Mouse (Mus musculus) lung, postnatal 10 days (tissue): ENCODE measurements at regions not wholly inside any gene's neighbourhood (a gene's known extent, or its start where the extent isn't known, plus 50 kb on each side); places are given as distances from the start of the nearest gene placed in this dataset.

Experiments used
- DNase-seq: peaks from one replicate; pipeline ENCODE4 v3.0.0; 2021

DNA sequence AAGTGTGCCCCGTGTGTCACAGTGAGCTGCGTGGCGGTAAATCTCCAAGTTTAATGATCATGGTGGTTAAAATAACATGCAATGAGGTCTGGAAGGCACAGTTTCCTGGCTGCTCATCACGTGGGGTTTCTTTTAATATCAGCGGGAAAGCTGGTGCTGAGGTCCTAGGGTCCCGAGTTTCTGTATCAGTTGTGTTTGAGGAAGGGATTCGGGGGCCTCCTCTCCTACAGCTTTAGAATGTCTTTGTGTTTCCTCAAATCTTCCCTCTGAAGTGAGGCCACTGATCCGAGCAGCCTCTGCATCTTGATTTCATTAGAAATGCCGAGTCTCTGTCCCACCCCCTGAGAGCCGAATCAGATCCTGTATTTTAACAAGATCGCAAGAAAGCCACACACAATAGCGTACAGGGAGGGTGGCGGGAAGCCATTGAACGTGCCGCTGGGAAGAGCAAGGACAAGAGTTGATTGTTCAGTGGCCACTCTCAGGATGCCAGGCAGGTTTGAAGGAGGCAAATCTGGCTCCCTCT, 215.5 kb downstream of the Ppp4r2 start:
- no peak for DNase-seq

DNA sequence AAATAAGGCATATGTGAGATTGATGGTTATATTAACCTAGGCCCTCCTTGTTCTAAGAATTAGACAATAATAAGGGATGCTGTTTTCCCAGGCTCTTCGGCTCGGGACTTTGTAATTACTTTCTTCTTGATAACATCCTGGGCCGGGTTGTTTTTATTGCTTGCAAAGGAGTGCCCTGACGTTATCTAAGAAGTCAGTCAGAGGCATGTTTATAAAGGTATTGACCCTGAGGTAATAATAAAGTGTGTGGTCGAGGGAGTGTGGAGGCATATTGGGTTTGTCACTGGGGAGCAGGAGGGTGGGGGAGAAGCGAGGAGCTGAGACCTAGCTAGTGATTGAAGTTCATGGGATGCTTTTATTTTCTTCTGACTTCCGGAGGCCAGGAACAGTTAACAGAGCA, 221.5 kb downstream of the Ppp4r2 start:
- DNase-seq, result no peak

DNA sequence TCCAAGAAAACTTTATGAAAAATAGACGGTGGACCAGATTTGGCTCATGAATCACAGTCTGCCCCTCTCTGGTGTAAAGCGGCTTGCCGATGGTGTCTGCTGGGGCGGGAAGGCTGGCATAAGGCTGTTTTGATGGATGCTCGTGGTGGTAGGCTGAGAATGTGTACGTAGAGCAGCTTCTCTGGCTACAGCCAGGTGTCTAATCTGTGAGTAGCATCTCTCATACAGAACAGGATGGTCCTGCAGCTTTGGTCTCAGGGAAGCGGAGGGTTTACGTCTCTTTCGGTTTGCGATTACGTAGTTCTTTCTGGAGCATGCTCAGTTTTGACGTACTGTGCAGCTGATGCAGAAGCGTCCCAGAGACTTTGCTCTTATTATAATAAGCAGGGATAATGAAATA, 222.9 kb downstream of the Ppp4r2 start:
- no peak for DNase-seq

GRCm38 (mm10) chr6:101059058-101059457, 225.6 kb downstream of the Ppp4r2 start:
- DNase-seq, result no peak

GRCm38 (mm10) chr6:101062186-101062585, 228.8 kb downstream of the Ppp4r2 start:
- DNase-seq, result no peak

GRCm38 (mm10) chr6:101075753-101076516, 242.5 kb downstream of the Ppp4r2 start:
- no peak for DNase-seq

GRCm38 (mm10) chr6:101078294-101078693, 244.9 kb downstream of the Ppp4r2 start:
- no peak for DNase-seq

DNA sequence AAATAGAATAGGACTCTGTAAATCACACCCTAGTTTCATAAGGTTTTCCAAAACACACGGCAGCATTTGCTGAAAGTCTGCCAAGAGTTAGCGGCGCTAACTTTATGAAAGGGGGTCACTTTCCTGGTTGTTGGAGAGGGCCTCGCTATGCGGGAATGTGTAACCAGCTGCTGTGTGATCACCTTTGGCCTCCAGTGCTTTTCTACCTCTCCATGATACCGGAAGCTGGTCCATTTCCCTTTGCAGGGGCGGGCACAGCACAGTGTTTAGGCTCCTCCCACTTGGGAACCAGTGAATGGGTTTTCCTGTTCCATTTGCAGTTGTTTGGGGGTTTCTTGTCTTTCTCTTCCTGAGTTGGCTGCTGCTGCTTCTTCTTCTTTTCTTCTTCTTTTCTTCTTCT, 250.3 kb downstream of the Ppp4r2 start:
- peak; percentile 31 for DNase-seq

- no peak for DNase-seq
These were observed 258.8 kb downstream of the Ppp4r2 start for GRCm38 (mm10) chr6:101092179-101092578.
